Comparison of ENCODE assay signal across 24 mouse cellular contexts in the genomic region with DNA sequence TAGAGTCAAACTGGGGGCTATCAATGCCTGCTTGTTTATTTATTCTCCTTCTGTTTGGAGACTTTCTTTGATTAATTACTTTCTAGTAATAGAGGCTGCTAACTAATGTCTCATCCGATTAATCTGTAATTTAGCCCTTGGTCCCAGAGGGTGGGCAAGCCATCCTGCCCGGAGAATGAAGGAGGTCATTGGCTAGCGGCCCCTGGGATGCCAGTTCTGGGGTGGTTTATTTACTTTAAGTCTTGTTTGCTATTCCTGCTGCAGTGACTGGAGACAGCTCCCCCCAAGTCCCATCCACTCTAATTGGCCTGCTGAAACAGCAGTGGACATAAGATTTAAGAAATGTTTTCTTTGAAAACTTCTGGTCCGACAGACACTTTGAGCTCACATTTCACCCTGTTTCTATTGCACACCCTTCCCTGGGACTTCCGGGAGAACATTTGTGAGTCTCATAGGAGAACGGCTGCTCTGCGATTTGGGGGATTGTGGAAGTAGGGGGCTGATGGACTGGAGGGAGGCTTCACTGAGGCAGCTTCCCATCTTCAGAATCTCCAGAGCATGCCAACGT.
DNase-seq lines count a peak whose midpoint lies in the region; ATAC-seq and TF ChIP-seq lines count a peak whose summit lies in the region.
"Had no signal": no experiment of that assay in that cellular context is flagged by ENCODE, and none has a peak within 500 bp of the region (broad histone marks: within the 10 kb centered on the region; RNA-seq: fewer than 3 reads in every experiment).

No protein-coding gene starts in this region.

- H3K9me3 ChIP-seq in hindbrain, postnatal 0 days (ENCODE audit: low read length), result no peaks in the 10 kb centered on the region
- no peaks in the 10 kb centered on the region for H3K9me3 ChIP-seq in hindbrain, embryonic 11.5 days (ENCODE audit: control insufficient read depth, low read length)
- no peaks in the 10 kb centered on the region for H3K9me3 ChIP-seq in kidney, postnatal 0 days (replicated peaks; ENCODE audit: low read length)
- H3K9me3 ChIP-seq: embryonic facial prominence, embryonic 15.5 days; G1E; heart, embryonic 12.5 days; limb, embryonic 12.5 days; megakaryocyte, embryonic 14.5 days; stomach, embryonic 15.5 days had no signal

- intact Hi-C loops in left cerebral cortex, postnatal 10 days (cut with DNase I), result no loop called here

- no peaks in the 10 kb centered on the region for H3K36me3 ChIP-seq in hindbrain, postnatal 0 days (ENCODE audit: insufficient read depth, low read length)
- no peaks in the 10 kb centered on the region for H3K36me3 ChIP-seq in hindbrain, embryonic 11.5 days (ENCODE audit: control insufficient read depth, insufficient read depth, low read length)
- H3K36me3 ChIP-seq in kidney, postnatal 0 days (ENCODE audit: insufficient read depth, low read length), result no peaks in the 10 kb centered on the region
- H3K36me3 ChIP-seq: embryonic facial prominence, embryonic 15.5 days; G1E; heart, embryonic 12.5 days; limb, embryonic 12.5 days; stomach, embryonic 15.5 days had no signal

- ATAC-seq in hindbrain, postnatal 0 days, result no peak
- ATAC-seq in hindbrain, embryonic 11.5 days (ENCODE audit: low FRiP score), result no peak
- ATAC-seq in kidney, postnatal 0 days (replicated peaks; ENCODE audit: low FRiP score, low read depth), result no peak
- ATAC-seq: forebrain, embryonic 14.5 days; liver, postnatal 0 days had no signal

- no peak overlapping the region for H3K4me3 ChIP-seq in hindbrain, postnatal 0 days (ENCODE audit: low read length)
- no peak overlapping the region for H3K4me3 ChIP-seq in hindbrain, embryonic 11.5 days (ENCODE audit: low read depth, low read length)
- H3K4me3 ChIP-seq in kidney, postnatal 0 days (replicated peaks; ENCODE audit: low read depth, low read length), result no peak overlapping the region
- H3K4me3 ChIP-seq: embryonic facial prominence, embryonic 15.5 days; heart, embryonic 12.5 days; layer of hippocampus, adult 2 months; limb, embryonic 12.5 days; megakaryocyte, embryonic 14.5 days; stomach, embryonic 15.5 days had no signal

- DNase-seq in hindbrain, postnatal 0 days (ENCODE audit: low spot score), result no peak
- DNase-seq in hindbrain, embryonic 11.5 days (ENCODE audit: low spot score), result no peak
- DNase-seq in kidney, postnatal 0 days (ENCODE audit: low spot score), result peak; percentile 42
- no peak for DNase-seq in kidney, postnatal 36 days
- DNase-seq in embryo, embryonic 10 days (ENCODE audit: low spot score), result peak; percentile 15
- DNase-seq in embryo, embryonic 9.5 days (ENCODE audit: extremely low spot score), result peak; percentile 22
- no peak for DNase-seq in left cerebral cortex, postnatal 10 days (ENCODE audit: extremely low spot score in 1 of 2, low spot score in 2 of 2)
- DNase-seq: adrenal gland, adult 2 months; B cell, adult 2 months; cerebellum, adult 11-12 months; liver, postnatal 0 days; midbrain, embryonic 14.5 days; thymus, adult 18-20 months; thymus, postnatal 36 days had no signal

- no peaks in the 10 kb centered on the region for H3K27me3 ChIP-seq in hindbrain, postnatal 0 days (ENCODE audit: insufficient read depth, low read length)
- H3K27me3 ChIP-seq in hindbrain, embryonic 11.5 days (ENCODE audit: control insufficient read depth, insufficient read depth, low read length), result no peaks in the 10 kb centered on the region
- H3K27me3 ChIP-seq in kidney, postnatal 0 days (ENCODE audit: insufficient read depth, low read length), result no peaks in the 10 kb centered on the region
- H3K27me3 ChIP-seq: CH12.LX; embryonic facial prominence, embryonic 15.5 days; heart, embryonic 12.5 days; limb, embryonic 12.5 days; megakaryocyte, embryonic 14.5 days; stomach, embryonic 15.5 days had no signal

- TF ChIP-seq CTCF in hindbrain, postnatal 0 days (IDR thresholded peaks at IDR 0.05; ENCODE audit: low read depth), result no peak
- TF ChIP-seq CTCF in kidney, postnatal 0 days (IDR thresholded peaks at IDR 0.05; ENCODE audit: low read depth), result no peak

- no peak overlapping the region for H3K9ac ChIP-seq in hindbrain, postnatal 0 days (replicated peaks; ENCODE audit: low read length)
- no peak overlapping the region for H3K9ac ChIP-seq in hindbrain, embryonic 11.5 days (ENCODE audit: low read depth, low read length)
- H3K9ac ChIP-seq in kidney, postnatal 0 days (ENCODE audit: low read depth, low read length), result no peak overlapping the region
- H3K9ac ChIP-seq: embryonic facial prominence, embryonic 15.5 days; heart, embryonic 12.5 days; limb, embryonic 12.5 days; liver, postnatal 0 days; stomach, embryonic 15.5 days had no signal

- no peak overlapping the region for H3K27ac ChIP-seq in hindbrain, postnatal 0 days
- H3K27ac ChIP-seq in hindbrain, embryonic 11.5 days (ENCODE audit: low read depth, low read length), result no peak overlapping the region
- no peak overlapping the region for H3K27ac ChIP-seq in kidney, postnatal 0 days
- H3K27ac ChIP-seq: embryonic facial prominence, embryonic 15.5 days; layer of hippocampus, adult 2 months; limb, embryonic 12.5 days had no signal

- 57% methylated on average over 8 of the region's 8 CpGs for WGBS in hindbrain, postnatal 0 days
- WGBS in hindbrain, embryonic 11.5 days, result 68% methylated on average over 8 of the region's 8 CpGs
- 13% methylated on average over 8 of the region's 8 CpGs for whole genome bisulfite sequencing in kidney, postnatal 0 days

- H3K4me2 ChIP-seq in hindbrain, postnatal 0 days (ENCODE audit: low read depth, low read length), result 0 out of 2 replicates have a peak overlapping the region, but pooled peaks have one; percentile 5
- no peak overlapping the region for H3K4me2 ChIP-seq in hindbrain, embryonic 11.5 days (replicated peaks; ENCODE audit: low read depth, low read length)
- H3K4me2 ChIP-seq in kidney, postnatal 0 days (ENCODE audit: low read length), result peak overlapping the region; percentile 21
- H3K4me2 ChIP-seq: embryonic facial prominence, embryonic 15.5 days; heart, embryonic 12.5 days; limb, embryonic 12.5 days; liver, embryonic 11.5 days; stomach, embryonic 15.5 days had no signal

- no peaks in the 10 kb centered on the region; the same call in 1 of the 2 replicates for H3K4me1 ChIP-seq in hindbrain, postnatal 0 days (ENCODE audit: insufficient read depth, low read length)
- no peaks in the 10 kb centered on the region for H3K4me1 ChIP-seq in hindbrain, embryonic 11.5 days (replicated peaks; ENCODE audit: control insufficient read depth, insufficient read depth, low read length)
- H3K4me1 ChIP-seq in kidney, postnatal 0 days (replicated peaks; ENCODE audit: insufficient read depth, low read length), result no peaks in the 10 kb centered on the region
- H3K4me1 ChIP-seq: embryonic facial prominence, embryonic 15.5 days; megakaryocyte, embryonic 14.5 days; stomach, embryonic 15.5 days had no signal

Comparison
In these comparisons a context has a peak if more than half of its experiments do, and no peak if none do; other contexts are left out.
1. DNase-seq: peak in kidney, postnatal 0 days (single experiment), embryo, embryonic 10 days (single experiment) and embryo, embryonic 9.5 days (single experiment); none in hindbrain, postnatal 0 days (single experiment), hindbrain, embryonic 11.5 days (single experiment), kidney, postnatal 36 days (0 of 2) and left cerebral cortex, postnatal 10 days (0 of 2).